Mouse (Mus musculus) left cerebral cortex, adult 9 months (tissue): ENCODE measurements at regions not wholly inside any gene's neighbourhood (a gene's known extent, or its start where the extent isn't known, plus 50 kb on each side); places are given as distances from the start of the nearest gene placed in this dataset.

ENCODE experiments used
- DNase-seq, 2 experiments: peaks; one replicate each; pipeline ENCODE4 v3.0.0; 2022; ENCODE audit warnings: low spot score in 2 of 2

GRCm38 (mm10) chr10:21446641-21447040 is 69.5 kb downstream of the Aldh8a1 start:
- peak in 1 of 2 experiments; percentile 56 for DNase-seq

GRCm38 (mm10) chr10:21448132-21448531 is 71.0 kb downstream of the Aldh8a1 start:
- no peak for DNase-seq

GRCm38 (mm10) chr10:21448942-21449341 is 71.9 kb downstream of the Aldh8a1 start:
- no peak for DNase-seq

- no peak for DNase-seq
These were observed 75.5 kb downstream of the Aldh8a1 start for GRCm38 (mm10) chr10:21452611-21453010.

GRCm38 (mm10) chr10:21453527-21453926 is 76.4 kb downstream of the Aldh8a1 start:
- DNase-seq: no peak

GRCm38 (mm10) chr10:21454153-21454552 is 77.1 kb downstream of the Aldh8a1 start:
- DNase-seq: no peak

GRCm38 (mm10) chr10:21454757-21455156 is 77.7 kb downstream of the Aldh8a1 start:
- no peak for DNase-seq

GRCm38 (mm10) chr10:21455863-21456262 is 78.8 kb downstream of the Aldh8a1 start:
- DNase-seq: no peak

- DNase-seq: no peak
These were observed 79.3 kb downstream of the Aldh8a1 start for GRCm38 (mm10) chr10:21456359-21456758.

- no peak for DNase-seq
These were observed 79.9 kb downstream of the Aldh8a1 start for GRCm38 (mm10) chr10:21456991-21457390.

GRCm38 (mm10) chr10:21458608-21459007 is 81.5 kb downstream of the Aldh8a1 start:
- DNase-seq: no peak

- DNase-seq: no peak
These were observed 83.0 kb downstream of the Aldh8a1 start for GRCm38 (mm10) chr10:21460062-21460461.

- no peak for DNase-seq
These were observed 85.8 kb downstream of the Aldh8a1 start for GRCm38 (mm10) chr10:21462915-21463314.

GRCm38 (mm10) chr10:21465362-21465761 is 88.3 kb downstream of the Aldh8a1 start:
- peak in 1 of 2 experiments; percentile 94 for DNase-seq

GRCm38 (mm10) chr10:21465806-21466377 is 88.8 kb downstream of the Aldh8a1 start:
- DNase-seq: no peak

GRCm38 (mm10) chr10:21467425-21468085 is 90.5 kb downstream of the Aldh8a1 start:
- no peak for DNase-seq

GRCm38 (mm10) chr10:21468421-21468820 is 91.3 kb downstream of the Aldh8a1 start:
- DNase-seq: no peak

- DNase-seq: no peak
These were observed 92.9 kb downstream of the Aldh8a1 start for GRCm38 (mm10) chr10:21469961-21470360.

- peak in 1 of 2 experiments; percentile 59 for DNase-seq
These were observed 93.5 kb downstream of the Aldh8a1 start for GRCm38 (mm10) chr10:21470589-21470988.

GRCm38 (mm10) chr10:21474242-21474641 is 97.2 kb downstream of the Aldh8a1 start:
- DNase-seq: no peak

- DNase-seq: no peak
These were observed 100.9 kb downstream of the Aldh8a1 start for GRCm38 (mm10) chr10:21478004-21478403.

- no peak for DNase-seq
These were observed 102.3 kb downstream of the Aldh8a1 start for GRCm38 (mm10) chr10:21479403-21479802.

- no peak for DNase-seq
These were observed 104.2 kb downstream of the Aldh8a1 start for GRCm38 (mm10) chr10:21481255-21481654.

GRCm38 (mm10) chr10:21482055-21482454 is 105.0 kb downstream of the Aldh8a1 start:
- DNase-seq: no peak
